Mouse (Mus musculus) T-cell, adult 2 months (primary cell): ENCODE results near the gene Trim24.
A peak's percentile ranks its signal among the peaks of the same experiment; 100 is the strongest.

Experiments used
- DNase-seq: peaks from one replicate; pipeline ENCODE4 v3.0.0; 2022; ENCODE audit warnings: low spot score

The Trim24 gene

DNA sequence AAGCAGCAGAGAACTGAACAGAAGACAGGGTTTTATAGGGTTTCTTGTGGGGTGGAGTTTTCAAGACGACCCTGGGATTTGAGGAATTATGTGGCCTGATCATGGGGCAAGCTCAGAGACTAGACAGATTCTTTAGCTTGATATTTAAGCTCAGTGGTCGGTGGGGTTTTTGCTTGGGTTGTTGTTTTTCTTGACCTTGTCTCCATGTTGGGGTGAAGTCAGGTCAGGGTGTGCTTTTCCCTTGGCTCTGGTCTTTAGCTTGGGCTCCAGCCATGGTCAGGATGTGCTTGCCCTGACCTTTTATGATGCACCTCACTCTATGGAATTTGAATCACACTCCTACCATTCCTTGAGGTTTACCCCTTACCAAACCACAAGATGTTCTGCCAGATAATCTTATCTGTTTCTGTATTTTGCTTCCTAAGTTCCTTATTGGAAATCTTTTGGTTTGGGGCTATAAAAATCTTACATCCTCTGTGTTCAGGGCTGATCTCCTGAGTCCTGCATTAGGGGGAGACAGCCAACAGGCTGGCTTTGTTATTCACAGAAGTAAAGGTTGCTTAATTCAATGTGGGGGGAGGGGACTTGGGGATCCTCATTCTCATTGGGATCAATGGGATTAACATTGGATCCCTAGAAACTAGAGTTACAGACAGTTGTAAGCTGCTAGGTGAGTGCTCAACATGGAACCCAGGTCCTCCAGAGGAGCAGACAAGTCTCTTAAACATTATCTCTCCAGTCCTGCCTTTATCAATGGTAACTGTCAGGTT lies 6.5 kb upstream of the Trim24 start:
- DNase-seq: no peak

DNA sequence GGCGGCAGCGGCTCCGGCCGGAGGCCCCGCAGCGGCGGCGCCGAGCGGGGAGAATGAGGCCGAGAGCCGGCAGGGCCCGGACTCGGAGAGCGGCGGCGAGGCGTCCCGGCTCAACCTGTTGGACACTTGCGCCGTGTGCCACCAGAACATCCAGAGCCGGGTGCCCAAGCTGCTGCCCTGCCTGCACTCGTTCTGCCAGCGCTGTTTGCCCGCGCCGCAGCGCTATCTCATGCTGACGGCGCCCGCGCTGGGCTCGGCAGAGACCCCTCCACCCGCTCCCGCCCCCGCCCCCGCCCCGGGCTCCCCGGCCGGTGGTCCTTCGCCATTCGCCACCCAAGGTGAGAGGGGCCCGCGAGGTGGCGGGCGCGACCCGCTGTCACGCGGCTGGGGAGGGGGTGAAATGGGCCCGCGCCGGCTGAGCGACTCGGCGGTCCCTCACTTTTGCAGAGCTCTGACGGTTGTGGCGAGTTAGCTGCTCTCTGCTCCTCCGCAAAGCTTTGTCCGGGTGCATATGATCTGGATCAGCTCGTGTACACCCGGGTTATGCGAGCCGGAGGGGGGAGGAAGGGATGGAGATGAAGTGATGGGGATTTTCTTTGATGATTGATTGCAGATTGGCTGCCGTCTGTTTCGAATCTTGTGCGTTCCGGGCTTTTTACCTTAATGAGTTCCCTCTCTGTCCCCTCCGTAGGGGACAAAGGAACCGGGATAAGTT lies 683 bp downstream of the Trim24 start:
- peak; percentile 69 for DNase-seq

DNA sequence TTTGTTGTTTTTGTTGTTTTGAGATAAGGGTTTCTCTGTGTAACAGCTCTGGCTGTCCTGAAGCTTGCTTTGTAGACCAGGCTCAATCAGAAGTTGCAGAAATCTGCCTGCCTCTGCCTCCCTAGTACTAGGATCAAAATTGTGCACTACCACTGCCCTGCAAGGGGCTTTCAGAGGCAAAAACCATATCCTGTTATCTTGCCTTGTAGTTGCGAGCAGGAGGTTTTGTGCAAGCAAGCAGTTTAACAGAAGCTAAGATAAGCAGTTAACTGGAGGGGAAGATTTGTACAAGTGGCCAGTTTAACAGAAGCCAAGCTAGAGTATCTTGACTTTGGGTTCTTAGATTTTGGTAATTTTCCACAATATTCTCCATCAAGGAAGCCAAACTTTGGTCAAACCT lies 2.2 kb downstream of the Trim24 start:
- DNase-seq: no peak

DNA sequence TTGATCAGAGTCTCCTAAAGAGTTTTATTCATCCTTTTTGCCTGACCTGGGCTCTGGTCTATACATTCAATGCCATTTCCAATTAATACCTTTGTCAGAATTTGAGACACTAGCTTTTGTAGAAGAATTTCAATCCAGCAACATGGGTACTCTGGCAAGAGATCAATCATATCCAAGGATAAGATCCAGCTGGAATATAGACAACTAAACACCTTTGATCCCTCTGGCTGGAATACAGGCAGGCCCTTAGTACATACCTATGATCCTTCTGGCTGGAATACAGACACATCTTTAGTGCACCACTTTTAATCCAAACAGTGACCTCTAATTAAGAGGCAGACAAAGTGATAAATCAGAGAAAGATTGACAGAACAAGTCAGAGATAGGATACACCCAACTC lies 3.1 kb downstream of the Trim24 start:
- DNase-seq: no peak

DNA sequence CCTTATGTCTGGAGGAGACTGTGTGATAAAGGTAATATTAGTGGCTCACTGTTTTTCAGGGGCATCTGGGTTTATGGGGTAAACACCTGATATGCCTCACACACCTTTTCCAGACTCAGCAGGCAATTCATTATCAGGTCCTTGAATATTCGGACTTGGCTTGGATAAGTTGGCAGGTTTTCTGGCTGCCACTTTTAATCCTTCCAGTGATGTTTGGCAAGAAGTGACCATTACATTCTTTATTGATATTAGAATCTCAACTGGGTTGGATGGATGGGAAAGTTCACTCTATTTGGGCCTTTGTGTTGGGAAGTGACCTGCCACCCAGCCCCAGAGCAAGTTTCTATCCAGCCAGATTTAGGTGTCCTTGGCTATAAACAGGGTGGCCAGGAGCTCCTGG lies 7.6 kb downstream of the Trim24 start:
- no peak for DNase-seq

DNA sequence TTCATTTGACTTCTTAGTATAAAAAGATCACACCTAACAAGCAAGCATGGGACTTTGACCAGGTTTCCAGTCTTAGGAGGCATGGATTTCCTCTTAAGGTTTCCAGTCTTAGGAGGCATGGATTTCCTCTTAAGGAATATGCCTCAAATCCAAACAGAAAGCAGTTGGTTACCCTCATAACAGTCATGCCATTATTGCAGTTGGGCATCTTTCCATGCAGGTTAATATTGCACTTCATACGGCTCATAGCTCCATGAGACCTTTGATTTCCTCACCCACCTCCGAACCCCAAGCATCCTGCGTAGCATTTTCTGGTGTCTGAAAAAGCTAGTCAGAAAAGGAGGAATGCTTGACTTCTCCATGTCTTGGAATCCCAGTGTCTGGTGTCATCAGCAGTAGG lies 10.0 kb downstream of the Trim24 start:
- DNase-seq: no peak

DNA sequence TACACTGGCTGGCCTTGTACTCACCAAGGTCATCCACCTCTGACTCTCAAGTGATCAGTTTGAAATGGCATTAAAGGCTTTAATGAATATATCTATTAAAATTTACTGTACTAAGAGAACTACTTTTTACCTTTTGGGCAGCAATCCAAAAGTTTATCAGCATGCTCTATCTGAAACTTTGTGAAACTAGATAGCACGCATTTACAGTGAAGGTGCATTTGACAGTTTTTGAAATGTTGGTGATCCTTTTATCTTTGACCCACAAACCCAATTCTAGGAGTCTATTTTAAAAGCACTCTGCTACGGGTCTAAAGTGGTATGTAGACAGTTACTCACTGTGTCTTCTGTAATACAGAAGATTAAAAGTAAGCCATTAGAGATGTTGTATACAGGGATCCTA lies 23.0 kb downstream of the Trim24 start:
- DNase-seq: no peak

DNA sequence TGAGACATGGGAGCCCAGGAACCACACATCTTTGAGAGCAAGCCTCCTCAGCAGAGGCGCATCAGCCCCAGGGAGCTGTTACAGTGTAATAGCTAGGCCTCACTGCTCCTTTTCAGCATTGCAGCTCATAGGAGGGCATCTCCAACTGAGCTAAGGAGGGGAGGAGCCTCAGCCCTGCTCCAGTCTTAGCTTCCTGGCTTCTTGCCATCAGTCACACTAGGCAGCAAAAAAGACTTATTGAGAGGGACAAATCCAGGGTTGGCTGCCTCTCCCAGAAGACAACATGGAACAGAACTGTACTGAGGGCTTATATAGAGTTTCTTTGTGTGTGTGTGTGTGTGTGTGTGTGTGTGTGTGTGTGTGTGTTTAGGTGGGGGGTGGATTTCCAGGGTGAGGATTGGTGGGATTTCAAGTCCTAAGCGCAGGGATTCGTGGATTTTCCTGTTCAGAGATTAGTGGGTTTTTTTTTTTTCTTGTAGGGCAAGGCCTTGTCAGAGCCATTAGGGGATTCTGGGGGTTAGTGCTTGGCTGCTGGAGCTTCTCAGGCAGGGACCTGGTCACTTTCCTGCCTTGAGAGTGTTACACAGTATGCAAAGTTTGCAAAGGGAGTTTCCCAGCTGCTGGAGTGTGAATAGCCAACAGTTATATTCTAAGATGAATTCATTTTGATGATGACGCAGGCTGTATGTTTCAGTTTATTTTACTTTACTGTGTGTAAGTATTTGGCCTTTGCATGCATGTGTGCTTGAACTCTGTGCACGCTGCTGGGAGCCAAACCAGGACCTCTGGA lies 25.2 kb downstream of the Trim24 start:
- no peak for DNase-seq

DNA sequence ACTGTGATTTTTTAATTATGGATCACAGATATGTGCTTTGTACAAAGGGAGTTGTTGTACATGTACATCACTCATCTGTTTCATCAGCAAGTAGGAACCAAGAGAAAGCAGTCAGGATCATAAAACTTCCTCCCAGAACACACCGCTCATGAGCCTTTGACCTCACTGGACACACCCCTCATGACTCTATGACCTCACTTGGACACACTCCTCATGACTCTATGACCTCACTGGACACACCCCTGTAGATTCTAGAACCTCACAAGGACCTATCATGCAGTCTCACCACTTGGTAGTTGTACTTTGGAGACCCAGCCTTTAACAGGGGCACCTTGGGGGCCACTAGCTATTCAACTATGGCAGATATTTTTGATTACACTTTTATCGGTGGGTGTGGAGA lies 29.6 kb downstream of the Trim24 start:
- no peak for DNase-seq

DNA sequence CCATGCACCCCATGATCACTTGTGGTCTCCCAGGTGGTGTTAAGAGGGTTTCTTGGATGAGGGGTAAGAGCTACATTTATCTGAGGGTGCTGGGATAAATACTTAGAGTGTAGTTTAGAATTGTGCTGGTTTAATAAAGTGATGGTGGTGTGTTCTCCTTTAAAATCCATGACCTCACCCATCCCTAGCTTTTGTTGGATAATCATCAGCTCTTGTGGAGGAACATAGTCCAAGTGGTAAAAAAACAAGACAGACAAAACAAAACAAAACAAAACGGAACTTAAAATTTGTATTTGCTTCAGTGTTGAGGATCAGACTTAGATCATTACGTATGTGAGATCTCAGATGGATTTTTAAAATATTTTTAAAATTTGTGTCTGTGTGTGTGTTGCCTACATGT lies 31.2 kb downstream of the Trim24 start:
- no peak for DNase-seq

DNA sequence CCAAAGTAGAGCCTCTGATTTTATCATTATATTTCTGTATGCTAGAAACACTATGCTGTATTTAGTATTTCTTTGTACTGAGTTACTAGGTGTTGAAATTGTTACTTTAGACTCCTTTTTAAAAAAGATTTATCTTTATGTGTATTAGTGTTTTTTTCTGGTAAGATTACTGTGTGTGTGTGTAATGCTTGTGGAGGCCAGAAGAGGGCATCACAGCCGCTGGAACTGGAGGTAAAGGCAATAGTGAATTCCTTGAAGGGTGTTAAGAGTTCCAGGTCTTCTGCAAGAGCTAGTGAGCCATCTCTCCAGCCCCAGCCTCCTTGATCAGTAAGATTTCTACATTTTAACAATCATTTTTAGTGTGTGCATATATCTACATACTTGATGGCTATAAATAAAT lies 33.2 kb downstream of the Trim24 start:
- no peak for DNase-seq

DNA sequence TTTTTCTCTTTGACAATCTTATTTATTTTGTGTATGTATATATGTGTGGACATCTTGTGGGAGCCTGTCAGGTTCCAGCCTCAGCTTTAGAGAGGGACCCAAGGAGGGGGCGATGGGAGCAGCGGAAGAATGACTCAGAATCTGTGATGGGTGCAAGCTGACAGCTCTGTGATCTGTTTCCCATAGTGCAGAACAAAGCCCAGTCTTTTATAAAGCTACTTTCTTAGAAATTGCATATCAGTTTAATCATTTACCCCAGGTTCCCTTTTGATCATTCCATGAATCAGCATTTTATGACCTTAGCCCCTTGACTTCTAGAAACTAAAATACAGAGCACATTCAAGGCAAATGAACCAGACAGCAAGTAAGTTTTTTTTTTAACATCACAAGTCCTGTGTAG lies 42.9 kb downstream of the Trim24 start:
- no peak for DNase-seq

DNA sequence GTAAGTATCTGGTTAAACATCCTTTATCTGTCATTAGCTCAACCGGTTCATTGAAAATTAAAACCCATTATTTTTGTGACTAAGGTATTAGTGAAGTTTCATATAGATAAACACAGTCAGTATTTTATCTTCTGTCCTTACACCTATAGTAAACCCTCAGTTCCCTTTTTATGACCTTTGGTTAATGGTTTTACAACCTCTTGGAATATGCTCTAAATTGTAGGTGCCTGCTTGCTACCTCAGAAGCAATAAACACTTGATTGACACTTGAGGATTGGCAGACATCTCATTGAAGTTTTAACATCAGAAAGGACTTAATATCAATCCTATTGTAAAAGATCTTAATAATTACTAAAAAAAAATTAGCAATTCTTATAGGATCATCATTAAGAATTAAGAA lies 54.5 kb downstream of the Trim24 start:
- DNase-seq: no peak

DNA sequence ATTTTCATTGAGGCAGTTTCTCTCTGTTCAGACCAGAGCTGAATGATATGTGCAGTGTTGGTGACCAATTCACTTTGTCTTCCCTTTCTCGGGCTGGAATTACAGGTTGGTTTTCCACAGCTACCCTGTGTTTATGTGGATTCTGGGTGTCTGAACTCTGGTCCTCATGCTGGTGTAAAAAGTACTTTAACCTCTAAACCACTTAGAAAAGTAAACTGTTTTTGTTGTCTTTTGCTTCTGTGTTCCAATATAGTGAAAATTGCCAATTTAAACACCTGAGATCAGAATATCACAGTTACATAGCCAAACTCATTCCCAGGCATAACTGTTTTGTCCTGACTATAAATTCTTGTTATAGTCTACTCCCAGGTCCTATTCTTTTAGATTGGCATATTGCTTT lies 56.1 kb downstream of the Trim24 start:
- DNase-seq: no peak

DNA sequence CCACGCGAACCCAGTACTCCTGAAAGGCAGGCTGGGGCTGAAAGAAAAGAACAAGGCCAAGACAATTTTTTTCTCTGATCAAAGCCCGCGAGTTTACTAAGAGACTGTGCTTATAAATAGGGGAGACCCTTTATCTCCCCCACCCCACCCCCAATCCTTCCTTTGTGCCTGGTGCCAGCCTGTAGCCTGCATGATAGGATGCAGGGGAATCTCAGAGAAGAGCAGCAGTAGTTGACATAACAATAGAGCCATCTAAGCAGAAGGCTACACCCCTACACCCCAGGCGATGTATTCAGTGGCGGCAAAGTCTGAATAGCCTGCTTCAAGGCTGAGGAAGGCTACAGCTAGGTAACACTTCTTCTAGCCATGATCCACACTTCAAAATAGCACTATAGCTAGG lies 65.9 kb downstream of the Trim24 start:
- DNase-seq: no peak

DNA sequence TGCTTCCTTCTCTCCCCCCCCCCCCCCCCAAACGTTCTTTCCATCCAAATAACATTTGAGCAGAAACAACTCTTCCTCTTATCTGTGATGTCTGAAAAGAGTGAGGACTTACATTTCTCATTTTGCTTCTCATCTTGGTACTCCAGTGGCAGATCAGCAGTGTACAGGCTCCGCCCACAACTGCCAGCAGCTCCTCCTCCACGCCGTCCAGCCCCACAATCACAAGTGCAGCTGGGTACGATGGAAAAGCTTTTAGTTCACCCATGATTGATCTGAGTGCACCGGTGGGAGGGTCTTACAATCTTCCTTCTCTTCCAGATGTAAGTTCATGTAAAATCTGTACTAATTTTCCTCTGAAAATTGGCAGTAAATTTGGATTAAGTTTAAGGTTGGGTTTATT lies 80.7 kb downstream of the Trim24 start:
- no peak for DNase-seq

DNA sequence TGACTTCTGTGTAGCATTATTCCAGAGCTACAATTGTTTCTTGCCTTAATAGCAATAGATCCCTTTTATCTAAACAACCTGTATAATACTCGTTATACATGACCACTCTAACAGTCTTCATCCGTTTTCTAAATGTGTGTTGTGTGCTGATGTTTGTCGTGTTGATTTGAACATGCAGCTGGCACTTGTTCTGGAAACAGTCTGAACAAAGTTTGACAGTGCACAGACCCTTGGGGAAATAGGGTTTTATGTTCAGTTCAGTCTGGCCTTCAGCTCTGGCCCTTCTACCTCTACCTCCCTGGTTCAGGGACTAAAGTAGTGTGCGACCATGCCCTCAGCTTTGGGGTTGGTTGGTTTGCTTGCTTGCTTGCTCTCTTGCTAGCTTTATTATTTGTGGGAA lies 96.8 kb downstream of the Trim24 start:
- DNase-seq: no peak

DNA sequence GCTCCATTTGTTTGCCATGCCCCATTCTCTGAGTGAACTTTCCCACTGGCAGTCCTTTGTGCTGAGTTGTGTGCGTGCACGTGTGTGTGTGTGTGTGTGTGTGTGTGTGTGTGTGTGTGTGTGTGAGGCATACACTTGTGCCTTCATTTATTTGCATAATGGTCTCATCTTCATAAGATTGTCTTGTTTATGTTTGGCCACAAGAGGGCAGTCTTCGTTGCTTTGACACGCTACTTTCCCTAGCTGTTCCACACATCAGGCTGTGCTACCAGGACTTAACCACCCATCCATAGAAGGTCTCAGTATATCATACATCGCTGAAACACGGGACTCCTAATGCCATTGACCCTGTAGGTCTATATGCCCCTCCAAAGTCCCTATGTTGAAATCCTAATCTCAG lies 136.8 kb downstream of the Trim24 start:
- DNase-seq: peak; percentile 18

DNA sequence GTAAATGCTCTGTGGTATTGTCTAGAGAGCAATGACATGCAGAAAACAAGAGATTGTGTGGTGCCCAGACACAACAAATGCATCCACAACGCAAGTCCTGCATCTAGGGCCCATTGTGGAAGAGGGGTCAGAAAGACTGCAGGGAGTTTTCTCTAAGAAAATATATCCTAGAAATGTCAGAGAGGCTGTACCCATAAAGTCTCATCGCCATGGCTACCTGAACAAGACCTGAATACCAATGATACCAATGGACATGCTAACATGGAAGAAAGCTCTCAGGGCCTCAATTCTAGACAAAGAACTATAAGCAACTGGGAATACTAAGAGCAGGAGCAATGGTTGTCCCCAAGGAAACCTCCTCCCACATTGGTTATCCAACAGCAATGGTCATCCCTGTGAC lies 142.2 kb downstream of the Trim24 start:
- DNase-seq: no peak
